Mouse (Mus musculus): Measurements from ENCODE around the gene Noc2l. TPM values are rescaled to one million over a fixed set of nuclear protein-coding genes. Genes with fewer than 3 reads are reported as not detected.

The Noc2l gene
- polyA plus RNA-seq, 1 experiment from 2014 or later, result 59.0 TPM

DNA sequence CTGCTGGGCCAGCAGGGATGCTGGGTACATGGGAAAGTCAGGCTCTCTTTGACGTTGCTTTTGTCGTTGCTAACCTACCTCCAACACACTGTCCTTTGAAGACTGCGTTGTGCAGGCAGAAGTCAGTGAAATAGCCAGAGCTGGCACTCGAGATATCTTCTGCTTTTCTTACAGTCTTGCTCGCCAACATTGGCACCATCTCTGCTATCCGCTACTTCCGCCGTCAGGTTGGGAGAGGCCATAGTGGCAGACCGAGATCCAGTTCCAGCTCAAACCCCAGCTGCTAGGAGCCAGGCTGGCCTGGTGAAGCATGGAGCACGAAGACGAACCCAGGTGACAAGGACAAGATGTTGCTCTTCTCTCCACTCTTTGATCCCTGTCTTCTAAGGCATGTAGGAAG is 15.9 kb upstream of the Noc2l start:
- WGBS, result 89% methylated on average over 11 of the region's 11 CpGs
- H3K27me3 ChIP-seq, result no peaks in the 10 kb centered on the region
- H3K9me3 ChIP-seq, result no peaks in the 10 kb centered on the region
- no peaks in the 10 kb centered on the region for H3K4me1 ChIP-seq (replicated peaks)
- no peak for ATAC-seq (ENCODE audit: low FRiP score, low read depth)
- H3K4me2 ChIP-seq, result no peak overlapping the region
- H3K36me3 ChIP-seq, result 0 out of 2 replicates have a peak, but pooled peaks cover 4% of the 10 kb centered on the region
- no peak overlapping the region for H3K4me3 ChIP-seq
- H3K9ac ChIP-seq, result no peak overlapping the region
- H3K27ac ChIP-seq (replicated peaks), result no peak overlapping the region

DNA sequence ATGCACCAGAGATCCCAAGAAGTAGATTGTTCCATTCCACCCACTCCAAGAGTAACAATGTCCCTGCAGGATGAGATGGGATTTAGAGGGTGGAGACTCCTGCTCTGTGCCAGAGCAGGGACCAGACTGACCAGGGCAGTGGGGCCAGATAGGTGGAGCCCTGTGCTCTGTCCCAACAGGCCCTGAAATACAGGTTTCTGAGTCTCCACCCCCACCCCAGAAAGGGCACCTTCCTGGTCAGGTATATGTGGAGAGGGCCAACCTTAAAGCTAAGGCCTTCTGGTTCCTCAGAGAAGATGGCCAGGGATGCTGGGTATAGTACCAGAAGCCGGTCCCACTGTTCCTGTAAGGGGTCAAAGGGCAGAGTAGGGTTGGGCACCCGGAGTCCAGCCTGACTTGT is 11.5 kb upstream of the Noc2l start:
- H3K9ac ChIP-seq, result no peak overlapping the region
- no peaks in the 10 kb centered on the region for H3K9me3 ChIP-seq
- whole genome bisulfite sequencing, result 81% methylated on average over 2 of the region's 2 CpGs
- H3K4me1 ChIP-seq (replicated peaks), result no peaks in the 10 kb centered on the region
- no peaks in the 10 kb centered on the region for H3K27me3 ChIP-seq
- no peak overlapping the region for H3K4me2 ChIP-seq
- H3K36me3 ChIP-seq, result peaks cover 7% of the 10 kb centered on the region; the same call in 1 of the 2 replicates
- no peak overlapping the region for H3K27ac ChIP-seq (replicated peaks)
- H3K4me3 ChIP-seq, result no peak overlapping the region
- no peak for ATAC-seq (ENCODE audit: low FRiP score, low read depth)

DNA sequence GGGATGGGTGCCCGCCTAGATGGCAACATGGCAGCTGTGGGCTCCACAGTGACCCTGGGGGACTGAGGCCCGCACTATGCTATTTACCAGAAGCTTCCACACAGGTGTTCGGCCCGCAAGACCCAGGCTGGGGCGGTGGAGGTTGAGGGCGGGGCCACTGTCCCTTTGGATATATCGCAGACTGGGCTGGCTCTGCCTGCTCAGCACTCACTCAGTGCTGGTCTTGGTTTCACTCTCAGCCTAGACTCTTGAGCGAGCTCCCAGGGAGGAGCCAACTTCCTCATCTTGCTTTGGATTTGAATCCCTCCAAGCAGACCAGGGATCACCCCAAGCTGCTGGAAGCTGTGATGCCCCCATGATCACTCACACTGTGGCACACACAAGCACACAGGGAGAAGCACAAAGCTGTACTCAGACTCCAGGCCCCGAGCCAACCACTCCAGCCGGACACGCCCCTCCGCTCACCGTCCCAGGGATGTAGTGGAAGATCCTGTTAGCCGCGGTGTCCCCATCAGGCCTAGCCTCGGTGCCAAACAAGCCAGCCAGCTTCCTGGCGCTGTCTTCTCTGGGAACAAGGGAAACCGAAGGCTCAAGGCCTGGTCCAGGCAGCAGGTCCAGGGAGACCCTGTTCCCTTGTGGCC is 7.9 kb upstream of the Noc2l start:
- Histone ChIP-seq H3K4me3 (no peak overlapping the region), H3K9ac (no peak overlapping the region), H3K27me3 (no peaks in the 10 kb centered on the region), H3K4me2 (no peak overlapping the region), H3K4me1 (replicated peaks) (no peaks in the 10 kb centered on the region), H3K9me3 (no peaks in the 10 kb centered on the region), H3K27ac (replicated peaks) (no peak overlapping the region), H3K36me3 (peaks cover 30% of the 10 kb centered on the region)
- 0 out of 2 replicates have a peak, but pooled peaks have one; percentile 5 for ATAC-seq (ENCODE audit: low FRiP score, low read depth)
- WGBS, result 40% methylated on average over 18 of the region's 18 CpGs

DNA sequence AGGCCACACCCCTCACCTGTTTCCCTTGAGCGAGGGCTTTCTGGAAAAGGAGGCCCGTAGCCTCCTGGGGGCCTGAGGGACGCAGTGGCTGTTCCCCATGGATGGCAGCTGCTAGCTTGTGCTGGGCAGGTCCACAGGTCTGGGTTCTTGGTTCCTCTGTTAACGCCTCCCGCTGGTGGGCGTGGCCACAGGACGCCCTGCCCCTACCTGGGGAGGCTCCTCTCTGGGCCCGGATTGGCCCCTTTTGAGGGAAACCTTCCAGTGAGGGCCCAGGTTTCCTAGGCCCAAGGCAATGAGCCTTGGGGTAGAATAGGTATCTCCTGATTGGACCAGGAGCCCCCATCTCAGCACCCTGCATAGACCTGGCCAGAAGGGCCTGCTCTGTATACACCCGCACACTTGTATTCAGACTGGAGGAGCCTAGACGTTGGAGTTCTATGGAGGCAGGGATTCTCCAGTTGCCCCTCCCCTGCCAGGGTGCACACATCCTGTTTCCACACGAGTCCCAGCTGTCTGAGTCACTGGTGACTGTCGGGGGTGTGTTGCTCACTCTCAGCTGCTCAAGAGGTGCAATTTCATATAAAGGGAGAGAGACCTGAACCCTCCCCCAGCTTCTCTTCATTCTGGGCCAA is 7.3 kb upstream of the Noc2l start:
- WGBS, result 27% methylated on average over 12 of the region's 12 CpGs
- no peak overlapping the region for H3K9ac ChIP-seq
- ATAC-seq (ENCODE audit: low FRiP score, low read depth), result peak; percentile 51
- peaks cover 5% of the 10 kb centered on the region for H3K4me1 ChIP-seq (replicated peaks)
- no peaks in the 10 kb centered on the region for H3K9me3 ChIP-seq
- H3K27ac ChIP-seq (replicated peaks), result no peak overlapping the region
- H3K4me3 ChIP-seq, result no peak overlapping the region
- H3K36me3 ChIP-seq, result peaks cover 28% of the 10 kb centered on the region
- H3K4me2 ChIP-seq, result no peak overlapping the region
- no peaks in the 10 kb centered on the region for H3K27me3 ChIP-seq

DNA sequence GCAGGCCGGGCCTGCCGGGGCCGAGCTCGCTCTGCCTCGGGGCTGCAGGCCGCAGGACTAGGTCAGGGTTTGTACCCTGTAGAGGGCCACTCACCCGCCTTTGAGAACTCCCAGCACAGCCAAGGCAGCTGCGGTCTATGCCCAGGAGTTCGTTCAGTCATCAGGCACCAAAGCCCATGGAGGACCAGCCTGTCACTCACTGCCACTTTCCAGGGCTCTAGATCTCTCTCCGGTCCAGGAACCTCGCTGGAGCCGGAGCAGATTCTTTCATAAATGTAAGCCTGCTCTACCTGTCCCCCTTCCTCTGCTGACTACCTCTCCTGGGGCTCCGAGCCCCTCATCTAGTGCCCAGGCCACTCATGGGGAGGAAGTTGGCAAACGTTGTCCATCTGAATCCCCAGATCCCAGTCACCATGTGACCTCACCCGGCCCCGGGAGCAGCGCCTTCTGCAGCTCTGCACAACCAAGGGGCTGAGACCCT is 1.7 kb upstream of the Noc2l start:
- Histone ChIP-seq H3K27me3 (no peaks in the 10 kb centered on the region), H3K4me2 (peak overlapping the region; percentile 93), H3K27ac (replicated peaks) (peak overlapping the region; percentile 90), H3K36me3 (peaks cover 35% of the 10 kb centered on the region), H3K4me1 (replicated peaks) (peaks cover 20% of the 10 kb centered on the region), H3K9me3 (no peaks in the 10 kb centered on the region), H3K9ac (peak overlapping the region; percentile 62), H3K4me3 (peak overlapping the region; percentile 97)
- 0 out of 2 replicates have a peak, but pooled peaks have one; percentile 10 for ATAC-seq (ENCODE audit: low FRiP score, low read depth)
- WGBS, result 2% methylated on average over 17 of the region's 17 CpGs

DNA sequence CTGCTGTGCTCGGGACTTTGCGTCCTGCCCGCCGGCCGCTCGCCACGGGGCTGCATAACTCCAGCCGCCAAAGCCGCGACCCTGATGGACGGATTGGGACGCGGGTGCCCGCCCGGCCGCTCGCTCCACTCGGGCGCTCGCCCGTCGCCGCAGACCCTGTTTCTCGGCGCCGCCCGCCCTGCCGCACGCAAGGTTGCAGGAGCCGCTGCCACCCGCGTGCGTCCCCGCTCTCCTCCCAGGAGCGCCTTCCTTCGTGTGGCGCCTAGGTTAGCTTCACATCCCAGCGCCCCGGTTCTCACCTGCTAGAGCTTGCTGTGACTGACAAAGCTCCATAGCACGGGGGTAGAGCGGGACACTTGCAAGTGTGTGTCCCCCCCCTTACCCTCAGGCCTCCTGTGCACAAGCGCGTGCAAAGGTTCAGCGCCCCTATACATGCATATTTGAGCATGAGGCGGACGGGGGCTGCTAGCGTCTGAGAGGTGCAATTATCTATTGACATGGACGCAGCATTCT is 1.1 kb upstream of the Noc2l start, which contains the start of gene Plekhn1:
Gene Plekhn1, minus strand, starts transcription at position 157 of the 513 bp plus-strand sequence.
- Histone ChIP-seq H3K9ac (peak within 1 kb of the TSS; percentile 82), H3K4me3 (peak within 1 kb of the TSS; percentile 97), H3K9me3 (no peaks in the 10 kb centered on the region), H3K27me3 (no peaks in the 10 kb centered on the region), H3K4me1 (replicated peaks) (peaks cover 20% of the 10 kb centered on the region), H3K4me2 (peak within 1 kb of the TSS; percentile 93), H3K36me3 (peaks cover 35% of the 10 kb centered on the region), H3K27ac (replicated peaks) (peak within 1 kb of the TSS; percentile 93)
- under 1% methylated on average over 21 of the region's 48 CpGs for WGBS
- ATAC-seq (ENCODE audit: low FRiP score, low read depth), result peak; percentile 49

DNA sequence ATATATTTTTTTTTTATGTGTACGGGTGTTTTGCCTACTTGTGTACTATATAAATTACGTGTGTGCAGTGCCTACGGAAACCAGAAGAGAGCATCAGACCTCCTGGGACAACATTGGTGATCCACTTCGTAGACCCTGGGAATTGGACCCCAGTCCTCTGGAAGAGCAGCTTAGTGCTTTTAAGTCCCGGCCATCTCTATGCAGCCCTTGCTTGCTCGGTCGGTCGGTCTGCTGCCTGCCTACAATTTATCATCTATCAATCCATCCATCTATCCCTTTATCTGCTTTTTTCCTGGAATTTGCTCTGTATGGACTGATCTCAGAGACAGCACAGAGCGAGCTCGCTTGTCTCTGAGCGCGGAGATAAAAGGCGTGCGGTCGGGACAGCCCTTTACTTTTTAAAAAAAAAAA is 445 bp upstream of the Noc2l start:
- peaks cover 36% of the 10 kb centered on the region for H3K36me3 ChIP-seq
- peak overlapping the region; percentile 82 for H3K9ac ChIP-seq
- WGBS, result under 1% methylated on average over 15 of the region's 15 CpGs
- H3K4me2 ChIP-seq, result peak overlapping the region; percentile 93
- H3K4me3 ChIP-seq, result peak overlapping the region; percentile 97
- peaks cover 20% of the 10 kb centered on the region for H3K4me1 ChIP-seq (replicated peaks)
- no peaks in the 10 kb centered on the region for H3K9me3 ChIP-seq
- no peaks in the 10 kb centered on the region for H3K27me3 ChIP-seq
- peak overlapping the region; percentile 93 for H3K27ac ChIP-seq (replicated peaks)
- ATAC-seq (ENCODE audit: low FRiP score, low read depth), result peak; percentile 38

DNA sequence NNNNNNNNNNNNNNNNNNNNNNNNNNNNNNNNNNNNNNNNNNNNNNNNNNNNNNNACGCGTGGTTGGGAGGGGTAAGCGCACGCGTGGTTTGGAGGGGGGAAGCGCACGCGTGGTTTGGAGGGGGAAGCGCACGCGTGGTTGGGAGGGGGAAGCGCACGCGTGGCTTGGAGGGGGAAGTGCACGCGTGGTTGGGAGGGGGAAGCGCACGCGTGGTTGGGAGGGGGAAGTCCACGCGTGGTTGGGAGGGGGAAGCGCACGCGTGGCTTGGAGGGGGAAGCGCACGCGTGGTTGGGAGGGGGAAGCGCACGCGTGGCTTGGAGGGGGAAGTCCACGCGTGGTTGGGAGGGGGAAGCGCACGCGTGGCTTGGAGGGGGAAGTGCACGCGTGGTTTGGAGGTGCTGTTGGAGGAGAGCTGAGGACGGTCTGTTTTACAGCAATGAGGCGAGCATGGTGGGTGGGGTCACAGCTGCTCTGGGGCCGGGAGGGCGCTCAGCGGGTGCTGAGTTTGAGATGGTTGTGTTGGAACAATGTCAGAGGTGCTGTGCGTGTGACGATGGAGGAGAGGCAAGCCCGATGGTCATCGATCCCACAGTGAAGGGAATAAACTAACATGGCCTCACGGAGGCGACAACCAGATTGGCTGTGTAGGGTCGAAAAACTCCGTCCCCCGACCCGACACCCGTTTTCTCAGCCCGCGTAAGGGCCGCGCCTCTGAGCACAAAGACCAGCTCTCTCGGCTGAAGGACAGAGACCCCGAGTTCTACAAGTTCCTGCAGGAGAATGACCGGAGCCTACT is 1.0 kb downstream of the Noc2l start:
- no peaks in the 10 kb centered on the region for H3K9me3 ChIP-seq
- no peak overlapping the region for H3K9ac ChIP-seq
- no peak overlapping the region for H3K27ac ChIP-seq (replicated peaks)
- H3K4me2 ChIP-seq, result peak overlapping the region; percentile 93
- peak overlapping the region; percentile 97 for H3K4me3 ChIP-seq
- WGBS, result 25% methylated on average over 58 of the region's 60 CpGs
- no peaks in the 10 kb centered on the region for H3K27me3 ChIP-seq
- ATAC-seq (ENCODE audit: low FRiP score, low read depth), result no peak
- H3K36me3 ChIP-seq, result peaks cover 38% of the 10 kb centered on the region
- H3K4me1 ChIP-seq (replicated peaks), result peaks cover 20% of the 10 kb centered on the region

DNA sequence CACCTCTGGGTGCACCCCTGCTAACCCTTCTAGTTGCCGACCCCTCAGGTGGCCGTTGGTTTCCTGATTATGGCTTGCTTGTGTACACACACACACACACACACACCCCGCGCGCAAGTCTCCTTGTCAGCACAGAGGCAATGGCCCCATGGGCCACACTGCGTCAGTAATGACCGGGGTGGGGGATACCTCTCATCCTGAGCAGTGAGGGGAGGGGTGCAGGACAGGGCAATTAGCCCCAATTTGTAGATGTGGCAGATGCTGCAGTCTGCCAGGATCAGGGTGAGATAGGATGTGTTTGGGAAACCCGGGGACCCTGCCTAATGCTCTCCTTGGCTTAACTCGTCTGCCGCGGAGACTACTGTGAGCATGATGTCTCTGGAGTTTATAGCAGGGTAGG is 13.8 kb downstream of the Noc2l start:
- peaks cover 40% of the 10 kb centered on the region for H3K36me3 ChIP-seq
- peaks cover 4% of the 10 kb centered on the region for H3K27me3 ChIP-seq
- peaks cover 4% of the 10 kb centered on the region for H3K4me1 ChIP-seq (replicated peaks)
- no peaks in the 10 kb centered on the region for H3K9me3 ChIP-seq
- H3K4me2 ChIP-seq, result no peak overlapping the region
- no peak overlapping the region for H3K4me3 ChIP-seq
- no peak overlapping the region for H3K27ac ChIP-seq (replicated peaks)
- 0 out of 2 replicates have a peak, but pooled peaks have one; percentile 4 for ATAC-seq (ENCODE audit: low FRiP score, low read depth)
- no peak overlapping the region for H3K9ac ChIP-seq
- 70% methylated on average over 11 of the region's 11 CpGs for WGBS

DNA sequence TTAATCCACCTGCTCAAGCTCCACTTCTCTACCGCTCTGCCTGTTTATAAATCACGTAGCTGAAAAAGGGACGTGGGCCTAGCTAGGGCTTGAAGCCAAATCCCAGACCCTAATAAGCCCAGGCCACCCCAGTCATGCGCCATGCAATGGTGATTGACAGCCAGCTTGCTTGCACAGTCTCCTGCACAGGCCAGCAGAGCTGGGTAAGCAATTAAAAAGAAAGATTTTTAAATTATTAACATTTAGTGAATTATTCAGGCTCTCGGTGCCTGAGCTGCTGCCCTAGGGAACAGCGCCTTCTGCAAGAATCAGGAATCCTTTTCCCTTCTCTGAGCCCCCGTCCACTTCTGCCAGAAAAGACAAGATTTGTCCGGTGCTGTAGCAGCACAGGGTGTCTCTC is 15.3 kb downstream of the Noc2l start:
- peaks cover 15% of the 10 kb centered on the region for H3K4me1 ChIP-seq (replicated peaks)
- whole genome bisulfite sequencing, result 58% methylated on average over 8 of the region's 8 CpGs
- no peaks in the 10 kb centered on the region for H3K9me3 ChIP-seq
- no peak for ATAC-seq (ENCODE audit: low FRiP score, low read depth)
- H3K36me3 ChIP-seq, result peaks cover 26% of the 10 kb centered on the region
- no peak overlapping the region for H3K4me2 ChIP-seq
- no peak overlapping the region for H3K9ac ChIP-seq
- peaks cover 16% of the 10 kb centered on the region for H3K27me3 ChIP-seq
- H3K27ac ChIP-seq (replicated peaks), result no peak overlapping the region
- H3K4me3 ChIP-seq, result no peak overlapping the region

DNA sequence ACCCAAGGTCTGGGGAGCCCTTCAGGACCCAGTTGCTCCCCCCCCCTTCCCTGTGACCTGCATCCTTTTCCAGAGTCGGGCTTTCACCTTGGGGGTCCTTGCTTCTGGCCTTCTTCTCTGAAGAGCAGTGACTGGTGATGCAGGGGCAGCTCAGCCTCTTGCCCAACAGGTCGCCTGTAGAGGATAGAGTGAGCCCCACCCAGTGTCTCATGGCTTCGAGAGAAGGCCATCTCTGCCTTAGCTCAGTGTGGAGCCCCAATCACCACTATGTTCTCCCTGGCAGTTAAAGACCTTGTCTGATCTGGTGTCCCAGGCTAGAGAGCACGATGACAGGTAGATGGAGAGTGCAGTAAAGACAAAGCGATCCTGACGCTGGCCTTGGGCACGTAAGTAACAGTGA is 16.3 kb downstream of the Noc2l start:
- WGBS, result 30% methylated on average over 7 of the region's 7 CpGs
- H3K36me3 ChIP-seq, result peaks cover 17% of the 10 kb centered on the region
- H3K4me2 ChIP-seq, result no peak overlapping the region

More for the DNA sequence above, 16.3 kb downstream of the Noc2l start:
- H3K4me3 ChIP-seq, result no peak overlapping the region
- no peak overlapping the region for H3K27ac ChIP-seq (replicated peaks)
- no peaks in the 10 kb centered on the region for H3K9me3 ChIP-seq
- H3K4me1 ChIP-seq (replicated peaks), result peaks cover 15% of the 10 kb centered on the region
- peaks cover 16% of the 10 kb centered on the region for H3K27me3 ChIP-seq
- no peak for ATAC-seq (ENCODE audit: low FRiP score, low read depth)
- no peak overlapping the region for H3K9ac ChIP-seq

Data from hindbrain, embryonic 15.5 days (tissue).